Mouse (Mus musculus): ENCODE data around the gene Thoc6. TPM values are rescaled to one million over a fixed set of nuclear protein-coding genes. Genes with fewer than 3 reads are reported as not detected.

The Thoc6 gene
- total and polyA plus RNA-seq, 2 experiments from 2014 or later, result 23.2 to 35.2 TPM

DNA sequence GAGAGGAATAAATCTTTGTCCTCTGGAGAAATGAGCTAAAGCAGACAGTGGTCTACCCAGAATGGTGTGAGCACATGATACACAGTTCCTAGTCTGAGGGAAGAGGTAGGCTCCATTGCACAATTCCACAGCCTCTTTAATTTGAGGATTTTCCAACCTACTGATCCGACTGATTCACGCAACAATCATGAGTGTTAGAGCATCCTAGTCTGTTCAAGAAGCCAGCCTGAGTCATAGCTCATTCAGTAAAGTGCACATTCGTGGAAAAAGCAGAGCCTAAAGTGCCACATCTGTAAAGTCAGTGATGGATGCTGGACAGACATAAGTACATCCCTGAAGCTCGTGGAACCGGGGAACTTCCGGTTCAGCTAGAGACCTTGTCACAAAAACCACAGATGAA, 22.3 kb downstream of the Thoc6 start:
- WGBS, result 67% methylated on average over 6 of the region's 6 CpGs

DNA sequence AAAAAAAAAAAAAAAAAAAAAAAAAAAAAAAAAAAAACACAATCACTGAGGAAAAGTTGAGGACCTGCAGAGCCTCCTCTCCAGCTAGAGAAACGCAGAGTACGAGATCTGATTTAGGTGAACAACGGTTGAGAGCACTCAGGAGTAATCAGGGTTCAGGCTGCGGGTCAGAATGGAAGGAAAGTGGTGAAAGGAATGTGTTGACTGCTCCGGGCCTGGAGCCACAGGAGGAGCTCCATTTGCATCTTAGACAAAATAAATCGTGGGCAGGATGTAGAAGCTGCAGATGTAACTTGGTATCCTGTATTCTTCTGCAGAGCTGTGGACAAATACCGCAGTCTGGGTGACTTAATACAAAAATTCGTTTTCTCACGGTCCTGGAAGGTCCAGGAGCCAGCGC, 27.8 kb downstream of the Thoc6 start:
- H3K4me2 ChIP-seq (ENCODE audit: low read depth, low read length), result no peak overlapping the region
- WGBS, result 24% methylated on average over 10 of the region's 10 CpGs
- no peak overlapping the region for H3K9ac ChIP-seq (replicated peaks; ENCODE audit: low read depth, low read length)
- peaks cover 13% of the 10 kb centered on the region for H3K27me3 ChIP-seq (ENCODE audit: control insufficient read depth, insufficient read depth, low read length)
- no peaks in the 10 kb centered on the region for H3K36me3 ChIP-seq (replicated peaks; ENCODE audit: control insufficient read depth, insufficient read depth, low read length)
- H3K4me1 ChIP-seq (ENCODE audit: control insufficient read depth, insufficient read depth), result peaks cover 8% of the 10 kb centered on the region; the same call in 1 of the 2 replicates
- ATAC-seq (ENCODE audit: insufficient read depth, low read depth), result no peak
- no peak overlapping the region for H3K27ac ChIP-seq (ENCODE audit: low read depth)
- H3K4me3 ChIP-seq (ENCODE audit: low read depth, low read length), result no peak overlapping the region
- H3K9me3 ChIP-seq (replicated peaks; ENCODE audit: control insufficient read depth, low read length), result no peaks in the 10 kb centered on the region
- TF ChIP-seq EP300 (IDR thresholded peaks at IDR 0.05; ENCODE audit: low read depth) (no peak), CTCF (IDR thresholded peaks at IDR 0.05; ENCODE audit: low read depth) (no peak)
- peak; percentile 17 for DNase-seq (ENCODE audit: low spot score)

More for the DNA sequence above, 22.3 kb downstream of the Thoc6 start:
- Histone ChIP-seq H3K4me3 (ENCODE audit: low read depth, low read length) (no peak overlapping the region), H3K27me3 (ENCODE audit: control insufficient read depth, insufficient read depth, low read length) (no peaks in the 10 kb centered on the region), H3K4me1 (ENCODE audit: control insufficient read depth, insufficient read depth) (no peaks in the 10 kb centered on the region), H3K9me3 (replicated peaks; ENCODE audit: control insufficient read depth, low read length) (no peaks in the 10 kb centered on the region), H3K27ac (ENCODE audit: low read depth) (no peak overlapping the region), H3K4me2 (ENCODE audit: low read depth, low read length) (no peak overlapping the region), H3K9ac (replicated peaks; ENCODE audit: low read depth, low read length) (no peak overlapping the region), H3K36me3 (replicated peaks; ENCODE audit: control insufficient read depth, insufficient read depth, low read length) (no peaks in the 10 kb centered on the region)
- DNase-seq (ENCODE audit: low spot score) (no peak), ATAC-seq (ENCODE audit: insufficient read depth, low read depth) (no peak)
- TF ChIP-seq EP300 (IDR thresholded peaks at IDR 0.05; ENCODE audit: low read depth) (no peak), CTCF (IDR thresholded peaks at IDR 0.05; ENCODE audit: low read depth) (no peak)

DNA sequence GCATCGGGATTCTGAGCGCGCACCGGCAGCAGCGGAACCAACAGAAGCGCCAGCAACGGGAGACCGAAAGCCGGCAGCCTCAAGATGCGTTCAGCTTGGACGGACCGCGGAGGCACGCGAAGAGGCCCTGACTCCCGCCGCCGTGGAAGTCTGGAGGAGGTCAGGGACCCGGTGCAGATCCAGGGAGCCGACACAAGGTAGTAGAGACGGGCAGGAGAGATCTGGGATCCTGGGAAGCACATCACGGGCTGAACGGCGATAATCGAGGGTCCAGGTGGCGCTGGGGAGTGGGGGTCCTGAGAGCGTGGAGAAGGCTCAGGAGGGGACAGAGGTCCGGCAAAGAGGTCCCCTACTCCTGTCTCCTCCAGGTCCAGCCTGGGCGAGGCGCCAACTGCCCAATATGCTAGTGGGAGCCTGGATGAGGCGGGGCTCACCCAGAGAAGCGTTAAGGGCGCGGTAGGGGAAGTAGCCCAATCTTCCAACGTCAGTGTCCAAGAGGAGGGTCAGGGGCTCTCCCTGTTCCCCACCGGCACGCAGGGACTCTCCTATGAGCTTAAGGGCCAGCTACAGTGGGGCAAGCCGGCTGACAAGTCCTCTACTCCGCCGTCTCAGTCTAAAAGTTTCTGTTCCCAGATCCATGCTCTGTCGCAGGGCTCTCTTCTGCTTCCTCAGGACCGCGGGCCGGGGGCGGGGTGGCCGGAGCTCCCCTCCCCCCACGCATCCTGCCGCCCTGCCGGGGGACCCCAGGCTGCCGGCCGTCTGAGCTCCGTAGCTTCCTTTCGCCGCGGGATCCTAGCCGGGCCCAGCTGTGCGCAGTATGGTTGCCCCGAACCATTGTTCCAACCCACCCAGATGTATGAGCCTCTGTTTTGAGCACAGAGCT, 28.8 kb downstream of the Thoc6 start, which contains the start of gene Mmp25:
Gene Mmp25 (minus strand): TSS at position 665 of the 883 bp plus-strand sequence.
- no peak for TF ChIP-seq CTCF (IDR thresholded peaks at IDR 0.05; ENCODE audit: low read depth)
- TF ChIP-seq EP300 (IDR thresholded peaks at IDR 0.05; ENCODE audit: low read depth), result no peak
- no peak within 1 kb of the TSS for H3K27ac ChIP-seq (ENCODE audit: low read depth)
- peak within 1 kb of the TSS; percentile 43 for H3K9ac ChIP-seq (replicated peaks; ENCODE audit: low read depth, low read length)
- 2% methylated on average over 58 of the region's 58 CpGs for WGBS
- no peak for DNase-seq (ENCODE audit: low spot score)
- H3K4me2 ChIP-seq (ENCODE audit: low read depth, low read length), result peak within 1 kb of the TSS; percentile 84
- peak within 1 kb of the TSS; percentile 53 for H3K4me3 ChIP-seq (ENCODE audit: low read depth, low read length)
- H3K9me3 ChIP-seq (replicated peaks; ENCODE audit: control insufficient read depth, low read length), result no peaks in the 10 kb centered on the region
- ATAC-seq (ENCODE audit: insufficient read depth, low read depth), result peak; percentile 24; the same call in 1 of the 2 replicates
- H3K27me3 ChIP-seq (ENCODE audit: control insufficient read depth, insufficient read depth, low read length), result peaks cover 13% of the 10 kb centered on the region
- H3K4me1 ChIP-seq (ENCODE audit: control insufficient read depth, insufficient read depth), result peaks cover 8% of the 10 kb centered on the region; the same call in 1 of the 2 replicates
- no peaks in the 10 kb centered on the region for H3K36me3 ChIP-seq (replicated peaks; ENCODE audit: control insufficient read depth, insufficient read depth, low read length)

DNA sequence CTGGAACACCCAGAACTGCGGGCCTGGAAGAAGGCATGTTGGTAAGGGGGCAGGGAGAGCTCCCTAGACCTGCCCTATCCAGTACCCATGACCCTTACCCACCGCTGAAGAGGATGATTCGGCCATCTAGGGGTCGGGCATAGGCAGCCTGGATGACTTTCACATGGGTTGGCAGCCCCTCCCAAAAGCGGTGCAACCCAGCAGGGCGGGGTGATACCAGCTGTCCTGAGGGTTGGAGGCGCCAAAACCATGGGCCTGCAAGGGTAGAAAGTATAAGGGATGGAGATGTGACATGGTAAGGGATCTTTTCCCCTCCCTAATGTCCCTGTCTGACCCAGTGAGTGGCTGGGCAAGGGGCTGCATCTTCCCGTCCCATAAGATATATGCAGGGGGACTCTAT, 42.4 kb downstream of the Thoc6 start:
- H3K36me3 ChIP-seq (replicated peaks; ENCODE audit: control insufficient read depth, insufficient read depth, low read length), result no peaks in the 10 kb centered on the region

DNA sequence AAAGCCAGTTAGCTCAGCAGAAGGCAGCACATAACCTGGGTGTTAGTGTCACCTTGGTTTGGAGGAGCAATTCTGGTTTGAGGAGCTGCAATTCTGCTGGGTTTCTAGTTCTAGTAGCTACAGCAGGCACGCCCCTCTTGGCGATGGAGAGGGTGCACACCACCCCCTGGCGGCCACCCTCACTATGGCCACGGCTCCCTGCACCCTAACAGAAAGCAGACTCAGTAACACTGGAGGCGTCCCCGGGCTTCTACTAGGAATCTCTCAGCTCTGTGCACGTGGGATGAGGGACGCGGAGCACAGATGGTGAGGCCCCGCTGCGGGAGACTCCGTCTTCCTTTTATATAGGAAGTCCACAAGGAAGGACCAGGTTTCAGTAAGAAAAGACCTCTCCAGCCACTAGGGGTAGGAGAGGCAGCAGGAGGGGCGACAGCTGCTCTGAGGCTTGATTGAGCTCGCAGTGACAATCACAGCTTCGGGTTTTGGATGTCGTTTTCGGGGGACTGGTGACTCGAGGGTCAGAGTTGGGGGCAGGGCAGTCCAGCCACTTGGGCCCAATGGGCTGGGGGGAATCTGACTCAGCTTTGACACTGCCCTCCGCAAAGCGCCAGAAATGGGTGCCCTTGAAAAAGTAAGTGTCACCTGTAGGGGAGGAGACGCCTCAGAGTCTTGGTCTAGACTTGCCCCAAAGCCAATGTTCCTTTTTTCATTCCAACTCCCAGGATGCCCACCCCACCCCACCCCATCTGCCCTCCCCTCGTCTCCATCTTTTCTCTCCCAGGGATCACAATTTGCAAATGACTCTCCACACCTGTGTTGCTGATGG, 43.3 kb downstream of the Thoc6 start:
- 15% methylated on average over 22 of the region's 22 CpGs for WGBS
- no peaks in the 10 kb centered on the region for H3K9me3 ChIP-seq (replicated peaks; ENCODE audit: control insufficient read depth, low read length)
- H3K27me3 ChIP-seq (ENCODE audit: control insufficient read depth, insufficient read depth, low read length), result 0 out of 2 replicates have a peak, but pooled peaks cover 12% of the 10 kb centered on the region
- no peak overlapping the region for H3K27ac ChIP-seq (ENCODE audit: low read depth)
- DNase-seq (ENCODE audit: low spot score), result peak; percentile 61
- TF ChIP-seq CTCF (IDR thresholded peaks at IDR 0.05; ENCODE audit: low read depth) (peak; percentile 82), EP300 (IDR thresholded peaks at IDR 0.05; ENCODE audit: low read depth) (no peak)
- peak overlapping the region; percentile 56 for H3K4me2 ChIP-seq (ENCODE audit: low read depth, low read length)
- H3K4me3 ChIP-seq (ENCODE audit: low read depth, low read length), result 0 out of 2 replicates have a peak overlapping the region, but pooled peaks have one; percentile 19
- peak; percentile 86 for ATAC-seq (ENCODE audit: insufficient read depth, low read depth)
- H3K4me1 ChIP-seq (ENCODE audit: control insufficient read depth, insufficient read depth), result no peaks in the 10 kb centered on the region
- no peak overlapping the region for H3K9ac ChIP-seq (replicated peaks; ENCODE audit: low read depth, low read length)
- H3K36me3 ChIP-seq (replicated peaks; ENCODE audit: control insufficient read depth, insufficient read depth, low read length), result no peaks in the 10 kb centered on the region

More for the DNA sequence above, 42.4 kb downstream of the Thoc6 start:
- 0 out of 2 replicates have a peak, but pooled peaks cover 18% of the 10 kb centered on the region for H3K27me3 ChIP-seq (ENCODE audit: control insufficient read depth, insufficient read depth, low read length)
- DNase-seq (ENCODE audit: low spot score) (no peak), ATAC-seq (ENCODE audit: insufficient read depth, low read depth) (no peak)
- no peak overlapping the region for H3K27ac ChIP-seq (ENCODE audit: low read depth)
- H3K4me2 ChIP-seq (ENCODE audit: low read depth, low read length), result no peak overlapping the region
- WGBS, result 71% methylated on average over 8 of the region's 8 CpGs
- no peak overlapping the region for H3K9ac ChIP-seq (replicated peaks; ENCODE audit: low read depth, low read length)
- no peak overlapping the region for H3K4me3 ChIP-seq (ENCODE audit: low read depth, low read length)
- H3K9me3 ChIP-seq (replicated peaks; ENCODE audit: control insufficient read depth, low read length), result no peaks in the 10 kb centered on the region
- no peaks in the 10 kb centered on the region for H3K4me1 ChIP-seq (ENCODE audit: control insufficient read depth, insufficient read depth)
- TF ChIP-seq CTCF (IDR thresholded peaks at IDR 0.05; ENCODE audit: low read depth), result no peak
- no peak for TF ChIP-seq EP300 (IDR thresholded peaks at IDR 0.05; ENCODE audit: low read depth)

Data from heart, postnatal 0 days (tissue).